Mouse (Mus musculus) erythroblast, embryonic 14.5 days (primary cell): Measurements from ENCODE around the gene Zfp385c.

Experiments used
- GATA1 ChIP-seq: IDR thresholded peaks from 2 replicates; pipeline ENCODE4 v1.6.1; 2012; ENCODE audit warnings: low read length, inconsistent platforms, mixed read lengths
- TAL1 ChIP-seq: IDR thresholded peaks from 3 replicates; pipeline ENCODE4 v1.6.1; 2012; ENCODE audit warnings: low read length, inconsistent platforms, mixed read lengths

- TF ChIP-seq TAL1 (no peak), GATA1 (no peak)
Observed at GRCm38 (mm10) chr11:100720345-100720744, 28.1 kb upstream of the Zfp385c start.
